Mouse (Mus musculus) E14TG2a.4 (cell line): ENCODE data around the gene Cntn2.

Experiments
- CTCF ChIP-seq: conservative IDR thresholded peaks from 2 replicates; pipeline ENCODE4 v1.5.1; 2014; ENCODE audit warnings: low read length
- NANOG ChIP-seq: IDR thresholded peaks from 2 replicates; pipeline ENCODE4 v1.6.1; 2014; ENCODE audit warnings: borderline replicate concordance, low read length, mixed read lengths
- POU5F1 ChIP-seq: IDR thresholded peaks from 2 replicates; pipeline ENCODE4 v1.6.1; 2014; ENCODE audit warnings: low read length, borderline replicate concordance

- no peak for TF ChIP-seq CTCF
- no peak for TF ChIP-seq NANOG
- no peak for TF ChIP-seq POU5F1
Observed at GRCm38 (mm10) chr1:132530631-132531191, 12.3 kb downstream of the Cntn2 start.
